Mouse (Mus musculus) layer of hippocampus, adult 11-12 months (tissue): ENCODE measurements around the gene Arid2.
"Not testable (repeated sequence)": the region's sequence is repeated elsewhere in the genome, so short reads cannot be mapped to it uniquely, and the experiment has no call there.

Experiments
- DNase-seq: peaks from one replicate; pipeline ENCODE4 v3.0.0; 2022; ENCODE audit warnings: low spot score

The Arid2 gene

DNA sequence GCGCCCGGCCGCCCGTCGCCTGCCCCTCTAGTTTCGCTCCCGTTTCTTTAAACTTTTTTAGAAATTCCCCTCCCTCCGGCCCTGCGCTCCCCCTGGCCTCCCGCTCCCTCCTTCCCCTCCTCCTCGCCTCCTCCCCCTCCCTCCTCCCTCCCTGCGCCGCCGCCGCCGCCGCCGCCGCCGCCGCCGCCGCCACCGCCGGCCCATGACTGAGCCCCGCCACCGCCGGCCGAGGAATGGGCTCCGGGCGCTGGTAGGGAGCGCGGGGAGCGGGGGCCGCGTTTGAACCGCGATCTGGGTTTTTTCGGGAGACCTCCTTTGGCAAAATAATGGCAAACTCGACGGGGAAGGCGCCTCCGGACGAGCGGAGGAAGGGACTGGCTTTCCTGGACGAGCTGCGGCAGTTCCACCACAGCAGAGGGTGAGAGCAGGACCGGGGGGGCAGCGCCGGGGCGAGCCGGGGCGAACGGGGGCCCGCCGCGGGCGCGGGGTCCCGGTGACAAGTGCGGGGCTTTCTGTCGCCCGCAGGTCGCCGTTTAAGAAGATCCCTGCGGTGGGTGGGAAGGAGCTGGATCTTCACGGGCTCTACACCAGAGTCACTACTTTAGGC is at the start of gene Arid2:
Gene Arid2, plus strand, starts transcription at position 150 of the 607 bp plus-strand sequence.
- DNase-seq = peak; percentile 56

DNA sequence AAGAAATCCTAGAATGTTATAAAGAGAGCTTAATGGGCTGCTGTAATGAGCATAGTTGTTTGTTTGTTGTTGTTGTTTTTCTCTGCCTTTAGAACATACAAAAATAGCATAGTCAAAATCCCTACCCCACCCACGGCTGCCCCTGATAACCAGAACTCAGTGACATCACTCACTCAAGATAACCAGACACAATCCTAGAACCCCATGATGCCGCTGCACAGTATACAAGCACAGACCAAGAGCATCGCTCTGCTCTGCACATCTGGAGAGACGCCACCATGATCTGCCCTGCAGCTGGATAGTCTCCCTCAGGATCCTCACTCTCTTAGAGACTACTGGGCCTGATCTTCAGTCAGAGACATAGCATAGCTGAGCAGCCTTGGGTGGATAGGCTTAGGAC is 49.2 kb upstream of the Arid2 start:
- DNase-seq = no peak

DNA sequence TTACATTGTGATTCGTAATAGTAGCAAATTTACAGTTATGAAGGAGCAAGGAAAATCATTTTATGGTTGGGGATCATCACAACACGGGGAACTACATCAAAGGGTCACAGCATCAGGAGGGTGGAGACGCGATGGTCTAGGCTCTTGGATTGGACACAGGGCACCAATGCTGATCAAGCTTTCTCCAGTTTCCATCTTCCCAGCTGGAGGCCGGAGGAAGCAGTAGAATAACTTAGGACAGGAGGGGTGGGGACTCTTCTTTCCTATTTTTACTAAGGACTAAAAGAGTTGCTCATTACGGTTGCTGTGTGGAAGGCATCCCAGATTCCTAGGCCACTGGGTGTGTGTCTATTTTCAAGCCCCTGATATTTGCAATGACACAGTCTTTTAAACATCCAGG is 43.1 kb upstream of the Arid2 start:
- no peak for DNase-seq

DNA sequence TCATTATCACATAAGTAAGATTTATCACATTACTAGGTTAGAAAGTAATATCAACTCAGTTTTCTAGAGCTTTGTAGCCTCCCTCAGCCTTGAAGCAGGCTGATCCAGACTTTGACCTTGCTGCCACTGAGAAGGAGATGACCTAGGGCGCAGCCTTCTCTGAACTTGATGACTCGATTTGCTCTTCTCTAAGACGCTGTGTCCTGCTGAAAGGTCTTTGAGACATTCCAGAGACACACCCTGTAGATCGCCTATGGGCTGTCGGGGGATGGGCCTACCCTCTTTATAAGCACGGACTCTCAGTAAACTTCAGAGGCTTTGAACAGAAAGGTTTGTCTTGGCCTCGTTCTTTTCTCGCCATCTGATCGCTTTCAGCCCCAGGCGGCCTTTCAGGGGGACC is 42.6 kb upstream of the Arid2 start:
- not testable (repeated sequence) for DNase-seq

DNA sequence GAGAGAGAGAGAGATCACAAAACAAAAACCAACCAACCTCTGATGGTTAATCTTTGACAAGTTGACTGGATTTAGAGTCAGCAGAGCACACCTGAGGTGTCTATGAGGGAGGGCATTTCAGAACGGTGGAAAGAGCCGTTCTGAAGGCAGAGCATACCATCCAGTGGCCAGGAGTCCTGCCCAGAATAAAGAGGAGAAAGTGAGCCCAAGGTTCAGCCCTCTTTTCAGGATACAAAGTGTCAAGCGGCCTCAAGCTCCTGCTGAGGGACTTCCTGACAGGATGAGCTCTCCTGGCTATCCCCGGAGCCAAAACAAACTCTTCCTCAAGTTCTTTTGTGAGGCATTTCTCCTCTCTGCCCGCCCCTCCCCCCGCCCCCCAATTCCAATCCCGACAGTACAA is 33.5 kb upstream of the Arid2 start:
- no peak for DNase-seq

DNA sequence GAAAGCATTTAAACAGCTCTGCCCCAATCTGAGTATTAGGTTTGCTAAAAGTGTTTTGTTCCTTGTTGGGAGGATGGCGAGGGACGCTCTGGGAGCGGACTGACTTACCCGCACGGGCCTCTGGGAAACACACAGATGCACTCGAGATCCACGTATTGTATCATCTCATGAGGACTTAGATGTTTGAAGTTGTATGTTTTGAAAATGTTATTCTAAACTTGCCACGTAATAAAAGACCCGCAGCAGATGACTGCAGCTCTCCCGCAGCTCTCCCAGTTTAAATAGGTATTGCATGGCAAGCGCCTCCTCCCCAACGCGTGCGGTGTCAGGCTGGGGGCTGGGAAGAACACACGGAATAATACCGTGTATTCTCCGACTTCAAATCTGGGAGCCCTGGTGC is 33.0 kb upstream of the Arid2 start:
- no peak for DNase-seq

DNA sequence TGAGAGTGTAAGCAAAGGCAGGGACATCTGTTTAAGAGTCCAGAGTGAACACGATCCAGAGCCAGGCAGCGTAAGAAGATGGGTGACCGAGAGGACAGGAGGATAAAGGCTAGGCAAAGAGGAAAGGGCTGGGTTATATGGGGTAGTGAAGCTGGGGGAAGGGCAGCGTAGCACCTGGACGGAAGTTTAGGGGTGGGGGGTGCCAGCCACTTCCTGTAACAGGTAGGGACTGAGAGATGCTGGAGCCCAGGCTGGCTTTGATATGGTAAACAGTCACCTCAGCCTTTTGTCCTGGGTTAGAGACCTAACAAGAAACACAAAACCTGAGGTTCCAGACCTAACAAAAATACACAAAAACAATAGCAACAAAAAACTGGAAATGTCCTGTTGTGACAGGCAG is 29.5 kb upstream of the Arid2 start:
- no peak for DNase-seq

DNA sequence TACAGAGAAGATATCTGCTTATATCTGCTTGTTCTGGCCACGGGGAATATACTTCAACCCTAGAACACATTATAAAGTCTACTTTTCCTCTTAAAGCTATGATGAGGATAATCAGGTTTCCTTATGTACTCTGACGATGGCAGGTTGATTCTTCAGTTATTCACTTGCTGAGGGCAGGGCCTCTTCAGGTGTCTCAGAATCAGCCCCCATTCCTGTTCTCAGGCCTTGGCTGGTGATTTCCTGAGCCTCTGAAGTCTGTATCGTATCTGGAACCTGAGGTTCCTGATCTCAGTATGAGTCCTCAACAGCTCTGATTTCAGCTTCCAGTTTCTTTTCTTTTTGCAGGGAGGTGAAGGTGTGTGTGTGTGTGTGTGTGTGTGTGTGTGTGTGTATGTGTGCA is 22.7 kb upstream of the Arid2 start:
- DNase-seq = no peak

DNA sequence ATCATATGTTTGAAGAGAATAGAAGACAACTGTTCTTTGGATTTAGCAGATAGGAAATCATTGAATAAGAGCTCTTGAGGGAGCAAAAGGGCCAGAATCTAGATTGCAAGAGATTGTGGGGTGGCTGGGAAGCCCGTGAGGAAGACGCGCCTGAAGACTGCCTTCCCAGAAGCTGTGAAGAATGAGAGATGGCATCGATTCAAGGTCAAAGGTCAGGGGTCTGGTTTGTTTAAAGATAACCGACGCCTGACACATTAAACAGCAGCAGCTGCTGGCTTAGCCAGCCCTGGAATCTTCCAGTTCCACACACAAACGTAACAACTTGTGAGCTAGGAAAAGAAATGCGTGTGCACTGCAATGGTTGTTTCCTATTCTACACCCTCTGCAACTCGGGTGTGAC is 19.4 kb upstream of the Arid2 start:
- no peak for DNase-seq

DNA sequence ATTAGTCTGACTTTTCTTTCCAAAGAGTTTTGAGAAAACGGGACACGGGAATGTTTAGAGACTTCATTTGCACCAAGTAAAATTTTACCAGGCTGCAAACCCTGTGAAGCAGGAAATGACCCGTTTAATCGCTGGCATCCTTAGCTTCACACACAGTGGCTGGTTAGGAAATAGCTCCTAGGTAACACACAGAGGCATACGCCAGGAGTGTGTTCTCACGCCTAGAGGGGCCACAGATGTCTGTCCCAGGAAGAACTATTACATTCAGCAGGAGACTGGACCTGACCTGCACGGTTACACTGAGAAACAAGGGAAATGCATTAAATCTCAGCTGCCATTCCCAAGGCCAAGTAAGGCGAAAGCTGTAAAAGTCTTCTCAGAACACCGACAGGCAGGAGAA is 18.7 kb upstream of the Arid2 start:
- no peak for DNase-seq

DNA sequence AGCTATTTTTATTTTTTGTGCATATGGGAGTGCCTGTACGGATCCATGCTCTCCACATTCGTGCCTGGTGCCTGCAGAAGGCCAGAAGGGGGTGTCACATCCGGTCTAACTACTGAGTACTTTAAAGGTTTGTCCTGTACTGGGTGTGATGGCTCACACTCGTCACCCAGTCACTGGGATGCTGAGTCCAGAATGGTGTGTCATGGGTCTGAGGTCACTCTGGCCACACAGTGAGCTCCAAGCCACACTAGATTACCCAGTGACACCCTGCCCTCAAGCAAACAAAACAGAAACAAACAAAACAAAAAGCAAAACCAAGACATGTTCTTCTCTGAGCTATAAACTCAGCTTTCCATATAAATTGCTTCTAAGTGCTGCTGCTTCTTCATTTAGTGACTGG is 17.9 kb upstream of the Arid2 start:
- DNase-seq = no peak

DNA sequence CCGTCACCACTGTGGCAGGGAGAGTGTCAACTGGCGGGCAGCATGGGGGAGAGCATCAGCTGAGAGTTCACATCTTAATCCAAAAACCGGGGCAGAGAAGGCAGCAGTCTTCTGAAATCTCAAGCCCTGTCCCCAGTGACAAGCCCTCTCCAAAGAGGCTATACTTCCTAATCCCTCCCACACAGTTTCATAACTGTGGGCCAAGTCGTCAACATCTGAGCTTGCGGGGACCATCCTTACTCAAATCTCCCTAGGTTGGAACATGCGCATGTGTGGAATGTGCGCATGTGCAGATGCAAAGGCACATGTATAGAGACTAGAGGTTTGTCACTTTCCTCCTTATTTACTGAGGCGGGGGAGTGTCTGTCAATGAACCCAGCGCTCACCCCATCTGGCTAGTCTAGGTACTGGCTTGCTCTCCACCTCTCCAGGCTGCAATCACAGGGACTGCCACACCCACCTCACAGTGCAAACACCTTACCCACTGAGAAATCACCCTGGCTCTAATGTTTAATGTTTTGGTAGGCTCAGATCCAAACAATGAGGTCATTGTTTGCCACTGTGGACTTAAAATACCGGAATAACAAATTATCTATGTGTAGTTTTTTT is 16.9 kb upstream of the Arid2 start:
- DNase-seq = no peak

DNA sequence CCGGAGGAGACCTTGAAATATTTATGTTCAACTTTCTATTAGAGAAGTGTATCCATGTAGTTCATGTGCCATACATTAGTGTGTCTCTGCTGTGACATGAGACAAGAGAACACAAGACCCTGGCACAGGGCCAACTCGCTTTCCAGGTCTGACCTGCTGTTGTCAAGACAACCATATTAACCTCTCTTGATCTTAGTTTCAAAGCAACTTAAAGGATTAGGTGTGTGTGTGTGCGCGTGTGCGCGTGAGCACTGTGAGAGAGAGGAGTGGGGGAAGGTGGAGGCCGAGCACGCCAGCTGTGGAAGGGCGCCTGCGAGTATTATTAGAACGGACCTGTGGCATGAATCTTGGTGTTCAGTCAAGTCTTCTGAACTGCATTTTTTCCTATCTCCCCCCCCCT is 15.0 kb upstream of the Arid2 start:
- no peak for DNase-seq

DNA sequence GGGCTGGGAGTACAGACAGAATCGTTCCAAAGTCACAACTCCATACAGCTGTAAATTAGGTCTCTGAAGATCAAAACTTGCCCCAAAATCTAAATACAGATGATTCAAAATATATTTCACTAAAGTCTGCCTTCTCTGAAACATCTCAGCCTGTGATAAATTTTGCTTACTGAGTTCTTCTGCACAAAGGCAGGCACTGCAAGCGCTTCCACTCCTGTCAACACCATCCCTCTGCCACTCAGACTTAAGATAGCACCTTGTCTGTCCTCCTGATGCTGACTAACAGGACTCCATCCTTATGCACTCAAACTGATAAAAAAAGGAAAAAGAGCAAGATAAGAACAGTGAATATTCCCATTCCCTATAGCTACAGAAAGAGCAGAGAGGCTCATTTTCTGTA is 13.0 kb upstream of the Arid2 start:
- DNase-seq = no peak

DNA sequence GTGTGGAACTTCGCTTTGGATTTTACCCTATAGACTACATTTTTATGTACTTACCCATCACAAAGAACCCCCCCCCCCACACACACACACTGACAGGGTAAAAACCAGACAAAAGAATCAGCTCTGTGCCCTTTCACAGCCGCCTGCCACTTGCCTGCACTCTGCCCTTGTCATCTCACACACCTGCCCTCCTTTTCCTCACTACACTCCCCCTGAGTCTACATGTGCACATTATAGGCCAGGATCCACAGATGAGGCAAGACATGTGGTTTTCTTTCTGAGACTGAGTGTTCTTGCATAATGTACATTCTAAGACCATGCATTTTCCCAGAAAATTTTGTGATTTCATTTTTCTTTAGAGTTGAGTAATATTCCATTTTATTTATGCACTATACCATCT is 12.1 kb upstream of the Arid2 start:
- DNase-seq = no peak

DNA sequence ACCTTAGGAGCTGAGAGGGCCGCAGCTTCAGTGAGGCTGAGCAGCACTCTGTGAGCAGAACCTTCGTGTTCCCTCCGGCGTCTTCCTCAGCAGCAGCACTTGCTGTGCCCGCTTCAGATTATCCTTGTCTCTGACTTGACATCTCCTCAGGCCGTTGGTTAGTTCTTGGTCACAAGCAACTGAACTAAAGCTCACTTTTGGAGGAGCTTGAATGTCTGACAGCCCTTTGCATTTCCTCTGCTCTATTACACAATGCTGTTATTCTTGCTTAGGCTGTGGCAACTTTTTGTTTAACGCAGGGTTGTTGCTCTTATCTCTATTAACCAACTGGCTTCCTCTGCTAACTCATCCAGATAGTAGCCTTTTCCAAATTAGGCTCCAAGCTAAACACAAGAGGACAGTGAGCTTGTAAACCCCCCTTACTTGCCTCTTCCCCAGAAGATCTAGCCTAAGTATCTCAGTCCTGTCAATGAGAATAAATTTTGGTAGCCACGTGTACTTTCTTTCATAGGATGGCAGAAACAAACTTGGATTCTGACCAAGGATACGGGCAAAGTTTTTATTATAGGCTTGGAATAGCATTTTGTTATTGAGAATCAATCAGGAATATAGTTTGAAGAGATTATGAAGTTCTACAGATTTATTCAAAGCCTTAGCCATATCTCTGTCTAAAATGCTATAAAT is 11.4 kb upstream of the Arid2 start:
- DNase-seq = no peak

DNA sequence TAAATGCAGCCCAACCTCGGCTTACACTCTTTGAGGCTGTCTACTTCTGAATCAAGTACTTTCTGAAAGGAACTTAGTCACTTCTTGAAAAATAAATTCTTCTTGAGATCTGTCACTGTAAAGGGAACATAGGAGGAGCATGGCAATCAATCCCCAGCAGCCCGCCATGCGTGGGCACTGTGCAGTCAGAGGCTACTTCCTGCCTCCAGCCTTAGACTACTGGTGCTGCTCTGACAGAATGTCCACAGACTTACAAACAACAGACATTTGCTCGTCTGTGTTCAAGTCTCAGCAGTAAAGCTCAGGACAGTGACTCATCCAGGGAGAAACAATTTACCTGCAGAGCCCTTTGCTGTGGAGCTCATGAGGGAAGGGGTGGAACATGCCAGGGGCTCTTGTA is 10.3 kb upstream of the Arid2 start:
- DNase-seq = no peak

DNA sequence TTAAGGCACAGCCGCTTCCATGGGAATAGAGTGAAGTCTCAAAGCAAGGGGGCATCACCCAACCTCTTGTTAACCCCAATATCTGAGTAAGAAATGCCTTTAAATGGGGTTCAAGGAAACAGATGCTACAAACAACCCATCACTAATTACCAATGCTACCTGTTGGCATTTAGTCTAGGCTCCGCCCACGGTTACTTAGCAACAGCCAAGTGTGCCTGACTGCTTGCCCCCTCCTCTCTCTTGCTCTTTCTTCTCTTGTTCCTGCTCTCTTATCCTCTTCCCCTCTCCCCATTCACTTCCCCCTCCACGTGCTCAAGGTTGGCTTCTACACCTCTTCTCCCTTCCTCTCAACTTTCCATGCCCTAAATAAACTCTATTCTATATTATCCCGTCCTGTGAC is 6.1 kb upstream of the Arid2 start:
- no peak for DNase-seq

DNA sequence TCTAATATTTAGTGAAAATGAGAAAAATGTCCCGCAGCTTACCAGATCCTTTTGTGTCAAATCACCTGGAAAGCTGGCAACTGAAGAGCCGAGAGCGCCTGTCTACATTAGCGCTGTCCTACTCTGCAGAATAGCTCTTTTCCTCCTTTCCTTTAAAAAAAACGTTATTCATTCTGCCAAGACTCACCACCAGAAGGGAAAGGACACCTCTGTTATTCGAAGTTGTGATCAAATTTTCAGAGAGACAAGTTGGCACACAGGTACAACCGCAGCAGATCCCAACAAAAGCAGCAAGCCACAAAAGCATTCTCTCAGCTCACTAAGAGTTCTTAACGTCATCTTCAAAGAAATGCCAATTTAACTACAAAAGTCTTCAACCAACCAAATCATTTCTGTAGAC is 4.2 kb upstream of the Arid2 start:
- DNase-seq = no peak

DNA sequence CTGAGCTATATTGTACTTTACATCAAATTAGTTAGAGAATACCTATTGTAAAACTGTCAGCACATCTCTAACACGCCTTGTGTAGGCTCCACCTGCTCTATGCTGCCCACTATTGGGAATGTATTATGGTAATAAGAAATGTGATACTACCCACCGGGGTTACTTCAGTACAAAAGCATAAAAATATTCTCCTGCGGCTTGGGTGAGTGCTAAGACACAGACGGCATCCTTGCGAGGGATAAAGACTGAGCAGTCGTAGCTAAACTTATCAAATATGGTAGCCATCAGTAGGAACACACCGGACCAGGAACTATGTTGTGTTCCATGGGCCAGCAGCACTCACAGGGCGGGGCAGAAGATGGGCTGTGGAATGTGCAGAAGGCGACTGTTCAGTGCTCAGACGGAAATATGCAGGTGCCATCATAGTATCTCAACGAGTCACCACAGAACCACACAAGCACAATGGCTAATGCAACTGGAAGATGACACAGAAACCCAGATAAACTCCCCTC is 3.3 kb upstream of the Arid2 start:
- peak; percentile 16 for DNase-seq

DNA sequence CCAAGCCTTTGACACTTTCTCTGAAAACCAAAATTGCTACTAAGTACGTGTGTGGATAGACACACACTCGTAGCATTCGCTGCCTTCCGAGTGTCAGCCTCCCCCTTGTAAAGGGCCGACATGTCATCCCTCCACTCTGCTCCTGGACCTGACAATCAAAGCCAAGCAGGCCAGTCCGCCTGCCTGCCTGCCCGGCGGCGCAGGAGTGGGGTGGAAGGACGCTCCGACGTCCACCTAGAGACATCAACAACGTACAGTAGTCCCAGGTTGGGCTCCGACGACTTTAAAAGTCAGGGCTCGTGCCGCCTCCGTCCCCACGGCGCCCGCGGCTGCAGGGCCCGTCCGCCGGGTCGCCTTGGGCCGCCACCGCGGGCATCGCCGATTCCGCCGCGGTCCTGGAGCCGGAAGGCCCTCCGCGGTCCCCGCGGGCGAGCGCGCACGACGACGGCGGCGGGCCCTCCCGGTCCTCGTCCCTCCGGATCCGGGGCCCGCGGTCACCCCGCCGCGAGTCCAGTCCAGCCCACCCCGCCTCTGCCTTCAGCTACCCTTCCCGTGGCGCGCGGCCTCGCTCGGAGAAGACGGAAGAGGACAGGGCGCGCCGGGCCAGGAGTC is 2.5 kb upstream of the Arid2 start:
- DNase-seq = no peak

DNA sequence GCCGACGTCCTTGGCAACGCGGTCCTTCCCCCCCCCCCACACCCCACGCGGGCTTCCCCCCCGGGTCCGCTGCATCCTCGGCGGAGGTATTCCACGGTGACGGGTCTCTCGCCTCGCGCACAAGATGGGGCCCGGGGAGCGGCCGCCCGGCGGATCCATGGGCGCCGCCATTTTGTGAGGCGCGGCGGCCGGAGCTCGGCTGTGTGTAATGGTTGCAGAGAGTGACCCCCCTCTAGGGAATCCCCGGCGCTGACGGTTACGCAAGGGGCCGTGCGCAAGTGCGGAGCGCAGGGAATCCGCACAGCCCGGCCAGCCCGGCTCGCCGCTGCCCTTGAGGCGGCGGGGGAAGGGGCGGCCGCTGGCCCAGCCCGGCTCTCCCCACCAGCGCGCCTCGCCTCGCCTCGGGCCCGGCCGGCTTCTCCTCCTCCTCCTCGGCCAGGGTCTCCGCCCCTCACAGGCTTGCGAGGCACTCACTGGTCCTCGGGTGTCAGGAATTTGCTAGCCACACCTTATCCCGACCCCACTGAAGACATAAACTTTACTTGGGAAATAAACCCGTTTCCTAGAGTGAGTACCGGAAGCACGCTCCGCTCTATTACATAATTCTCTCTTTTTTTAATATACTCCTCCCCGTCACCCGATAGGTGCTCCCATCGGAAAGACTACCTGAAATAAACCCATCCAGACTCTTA is 1.8 kb upstream of the Arid2 start:
- DNase-seq = peak; percentile 91
